Mouse (Mus musculus) ovary, postnatal 14 days (tissue): ENCODE results near the gene Ifi27l2b.

Experiments used
- DNase-seq: peaks from one replicate; pipeline ENCODE4 v3.0.0; 2022; ENCODE audit warnings: low spot score

The Ifi27l2b gene

GRCm38 (mm10) chr12:103434861-103435260, 22.2 kb downstream of the Ifi27l2b start:
- DNase-seq: no peak

- DNase-seq: peak; percentile 63
These were observed 22.9 kb downstream of the Ifi27l2b start, which contains the start of gene Ifi27 for GRCm38 (mm10) chr12:103433986-103434731. Gene Ifi27, plus strand, starts transcription at chr12:103434211.

GRCm38 (mm10) chr12:103433430-103433829, 23.6 kb downstream of the Ifi27l2b start:
- DNase-seq: no peak

- no peak for DNase-seq
These were observed 30.3 kb downstream of the Ifi27l2b start for GRCm38 (mm10) chr12:103426710-103427109.

- DNase-seq: peak; percentile 95
These were observed 31.1 kb downstream of the Ifi27l2b start, which contains the start of gene Ddx24 for GRCm38 (mm10) chr12:103425729-103426470. Gene Ddx24, minus strand, starts transcription at chr12:103425830.

GRCm38 (mm10) chr12:103425016-103425728, 31.9 kb downstream of the Ifi27l2b start:
- DNase-seq: no peak

- DNase-seq: no peak
These were observed 48.9 kb downstream of the Ifi27l2b start for GRCm38 (mm10) chr12:103408144-103408543.

GRCm38 (mm10) chr12:103407720-103408119, 49.3 kb downstream of the Ifi27l2b start, which contains the start of gene 9330161L09Rik:
Gene 9330161L09Rik, minus strand, starts transcription at chr12:103407820.
- DNase-seq: no peak

GRCm38 (mm10) chr12:103404131-103404530, 52.9 kb downstream of the Ifi27l2b start:
- no peak for DNase-seq
